ENCODE assay signal across 15 mouse cellular contexts in the genomic region with DNA sequence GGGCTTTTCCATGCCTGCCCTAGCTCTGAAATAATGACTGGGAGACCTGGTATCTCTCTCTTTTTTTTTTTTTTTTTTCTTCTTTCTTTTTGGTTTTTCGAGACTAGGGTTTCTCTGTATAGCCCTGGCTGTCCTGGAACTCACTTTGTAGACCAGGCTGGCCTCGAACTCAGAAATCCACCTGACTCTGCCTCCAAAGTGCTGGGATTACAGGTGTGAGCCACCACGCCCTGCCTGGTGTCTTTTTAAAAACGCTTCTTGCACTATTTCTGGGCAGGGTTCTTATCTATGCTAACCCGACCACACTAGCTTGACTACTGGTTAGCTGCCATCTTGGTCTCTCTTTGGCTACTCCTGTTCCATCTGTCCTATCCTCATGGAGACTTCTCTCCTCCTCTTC. TPM values are rescaled to one million over a fixed set of nuclear protein-coding genes. Genes with fewer than 3 reads are reported as not detected.
"Had no signal": no experiment of that assay in that cellular context is flagged by ENCODE, and none has a peak within 500 bp of the region (broad histone marks: within the 10 kb centered on the region; RNA-seq: fewer than 3 reads in every experiment).

No protein-coding gene starts in this region.

- H3K9me3 ChIP-seq: limb, embryonic 10.5 days; limb, embryonic 13.5 days; midbrain, embryonic 10.5 days; midbrain, embryonic 13.5 days had no signal

- H3K4me2 ChIP-seq: midbrain, embryonic 13.5 days had no signal

- H3K27me3 ChIP-seq: limb, embryonic 13.5 days had no signal

- H3K27ac ChIP-seq: macrophage; midbrain, embryonic 13.5 days had no signal

- H3K4me3 ChIP-seq: layer of hippocampus, adult 2 months; limb, embryonic 10.5 days; limb, embryonic 13.5 days; midbrain, embryonic 13.5 days; myocyte had no signal

- H3K36me3 ChIP-seq: limb, embryonic 10.5 days; limb, embryonic 13.5 days; midbrain, embryonic 10.5 days; midbrain, embryonic 13.5 days had no signal

RNA-seq across cellular contexts. Expression of a gene that starts 19.9 kb away (rescaled TPM):
- polyA plus RNA-seq: midbrain, embryonic 16.5 days; neural tube, embryonic 14.5 days had no signal

RNA-seq across cellular contexts. Expression of a gene that starts 39.1 kb away (rescaled TPM):
- total RNA-seq: liver, adult 2 months had no signal
- polyA plus RNA-seq: kidney, embryonic 14.5 days; kidney, postnatal 0 days; large intestine, adult 2 months; macrophage had no signal

RNA-seq across cellular contexts. Expression of a gene that starts 52.2 kb away (rescaled TPM):
- total RNA-seq: liver, adult 2 months; monocyte, adult 5-6 weeks had no signal
- polyA plus RNA-seq: kidney, adult 2 months; liver, adult 2 months; macrophage; myocyte had no signal
